Mouse (Mus musculus) MEL-GATA-1-ER (cell line): ENCODE data around the gene Tesmin.

Source experiments
- DNase-seq: peaks from one replicate; pipeline ENCODE4 v3.0.0-alpha.2; 2012; ENCODE audit warnings: low read depth; ENCODE audit errors: extremely low read depth

Tesmin gene

DNA sequence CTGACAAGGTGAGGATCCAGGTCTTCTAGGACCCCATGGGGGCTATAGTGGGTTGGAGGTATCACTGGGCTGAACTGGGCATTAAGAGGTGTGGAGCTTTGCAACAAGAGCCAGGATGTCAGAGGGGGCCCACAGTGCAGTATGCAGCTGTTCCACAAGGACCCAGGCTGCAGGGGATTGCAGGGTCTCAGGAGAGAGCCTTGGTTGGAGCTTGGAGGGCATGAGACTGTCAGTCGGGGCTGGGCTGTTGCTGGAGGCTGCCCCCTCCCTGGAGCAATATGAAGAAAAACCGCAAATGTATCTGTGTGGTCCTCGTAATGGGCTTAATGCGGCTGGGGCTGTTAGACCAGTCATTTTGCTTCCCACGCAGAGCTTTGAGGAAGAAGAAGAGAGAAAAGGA lies 52.0 kb downstream of the Tesmin start:
- DNase-seq, result no peak

DNA sequence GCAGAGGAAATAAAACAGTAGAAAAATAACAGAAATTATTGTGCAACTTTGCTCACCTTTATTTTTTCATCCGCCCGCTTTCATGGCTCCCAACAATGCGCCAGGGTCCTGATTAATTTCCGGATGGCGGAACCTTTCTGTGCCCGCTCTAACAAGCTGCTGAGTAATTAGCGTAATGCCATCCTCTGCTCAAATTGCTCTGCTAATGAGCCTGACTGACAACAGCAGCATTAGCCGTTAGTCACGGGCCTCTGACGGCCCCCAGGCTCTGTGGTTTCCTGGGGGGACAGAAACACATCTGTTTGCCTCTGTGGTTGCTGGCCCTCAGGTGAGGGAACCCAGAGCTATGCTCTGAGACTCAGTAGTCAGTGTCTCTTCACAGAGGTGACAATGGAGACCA lies 52.4 kb downstream of the Tesmin start:
- no peak for DNase-seq

DNA sequence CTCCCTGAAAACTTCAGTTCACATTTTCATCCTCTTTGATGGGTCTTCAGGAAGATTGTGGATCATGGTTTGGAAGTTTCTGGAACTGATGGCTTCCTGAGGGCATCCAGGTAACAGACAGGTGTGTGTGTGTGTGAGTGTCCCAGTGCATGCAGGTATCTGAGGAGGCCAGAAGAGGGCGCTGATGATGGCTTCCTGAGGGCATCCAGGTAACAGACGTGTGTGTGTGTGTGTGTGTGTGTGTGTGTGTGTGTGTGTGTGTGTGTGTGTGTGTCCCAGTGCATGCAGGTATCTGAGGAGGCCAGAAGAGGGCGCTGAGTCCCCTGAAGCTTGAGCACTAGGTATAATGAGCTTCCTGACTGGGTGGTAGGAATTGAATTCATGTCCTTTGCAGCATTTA lies 58.7 kb downstream of the Tesmin start:
- DNase-seq, result no peak

DNA sequence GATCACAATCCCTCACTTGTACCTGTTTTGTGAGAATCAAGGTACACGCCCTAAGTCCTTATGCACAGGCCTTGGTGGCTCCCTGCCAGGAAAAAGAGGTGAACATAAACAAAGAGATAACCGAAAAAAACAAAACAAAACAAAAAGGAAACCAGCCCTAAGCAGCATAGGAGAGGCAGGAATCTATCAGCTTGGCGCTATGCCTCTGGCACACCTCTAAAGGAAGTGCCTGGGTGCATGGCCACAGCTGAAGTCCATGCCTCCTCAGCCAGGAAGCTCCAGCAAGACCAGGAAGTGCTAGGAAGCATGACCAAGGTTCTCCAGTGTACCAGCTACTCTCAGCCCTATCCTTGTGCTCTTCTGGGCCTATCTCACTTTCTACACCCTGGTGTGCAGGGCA lies 60.6 kb downstream of the Tesmin start:
- DNase-seq, result no peak

DNA sequence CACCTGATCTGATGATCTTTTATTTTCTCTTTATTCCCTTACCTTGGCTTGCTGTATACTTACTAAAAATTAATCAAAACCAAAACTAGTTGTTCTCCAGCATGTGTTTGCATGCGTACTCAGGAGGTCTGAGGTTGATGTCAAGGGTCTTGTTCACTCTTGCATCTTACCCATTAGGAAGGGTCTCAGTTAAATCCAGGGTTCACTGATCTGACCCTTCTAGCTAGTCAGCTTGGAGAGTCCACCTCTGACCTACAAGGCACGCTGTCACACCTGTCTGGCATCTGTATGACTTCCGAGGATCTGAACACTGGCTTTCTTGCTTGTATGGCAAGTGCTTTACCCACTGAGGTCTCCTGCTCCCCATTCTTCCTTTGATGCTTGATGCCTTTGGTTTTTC lies 62.1 kb downstream of the Tesmin start:
- DNase-seq, result no peak

DNA sequence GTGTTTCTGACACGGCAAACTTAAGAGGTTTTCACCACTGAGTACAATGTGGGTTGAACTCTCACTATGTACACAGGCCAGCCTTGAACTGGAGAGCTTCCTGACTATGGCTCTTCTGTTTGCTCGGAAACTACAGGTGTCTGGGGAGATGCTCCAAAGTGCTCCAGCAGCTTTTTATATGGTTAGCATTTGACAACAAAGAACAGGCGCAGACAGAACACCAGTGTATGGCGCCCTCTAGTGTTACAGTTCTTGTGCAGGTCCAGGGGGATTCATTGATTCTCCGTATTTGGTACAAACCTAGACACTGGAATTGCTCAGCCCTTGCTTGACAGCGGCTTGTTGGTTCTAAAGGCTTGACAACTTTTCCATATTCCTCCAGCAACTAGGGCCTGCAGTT lies 62.5 kb downstream of the Tesmin start:
- DNase-seq, result peak; percentile 41

DNA sequence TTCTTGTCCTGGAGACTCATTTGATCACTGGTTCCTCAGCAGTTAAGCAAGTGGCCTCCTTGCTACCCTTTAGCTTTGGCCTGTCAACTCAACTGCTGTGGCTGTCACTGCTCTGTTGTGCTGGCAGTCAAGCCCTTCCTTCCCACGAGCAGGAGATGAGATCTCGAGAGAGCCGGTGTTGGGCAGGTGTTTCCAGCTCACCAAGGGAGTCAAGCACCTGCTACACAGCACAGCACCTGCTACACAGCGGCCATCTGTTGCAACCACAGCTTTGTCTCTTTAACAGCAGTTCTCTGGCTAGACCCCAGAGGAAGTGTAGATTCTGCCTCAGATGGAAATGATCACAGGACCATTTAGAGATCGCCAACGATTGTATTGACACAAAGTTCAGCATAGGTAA lies 63.0 kb downstream of the Tesmin start:
- no peak for DNase-seq
